Mouse (Mus musculus) megakaryocyte, adult 5-6 weeks (primary cell): ENCODE data around the gene Tbc1d8. TPM values are rescaled to one million over a fixed set of nuclear protein-coding genes. Genes with fewer than 3 reads are reported as not detected.
A peak's percentile ranks its signal among the peaks of the same experiment; 100 is the strongest.

Experiments used
- ATAC-seq: 2 replicates; pipeline ENCODE4 v1.8.0; 2016; ENCODE audit warnings: mild to moderate bottlenecking, inconsistent platforms; ENCODE audit not compliant: poor library complexity, severe bottlenecking
- total RNA-seq, 2 experiments: library from RNA; stranded (forward) in 1 of 2; stranded (reverse) in 1 of 2; fragments of 153-499, 151-499 nt in 1 of 2; fragments of 221-1000, 200-1000 nt in 1 of 2; gene quantifications; 2 replicates each; pipeline versions ENCODE4 v1.2.3 to v1.2.4; 2015 to 2017

Gene Tbc1d8
- total RNA-seq, 2 experiments from 2014 or later = 35.5 to 61.8 TPM

DNA sequence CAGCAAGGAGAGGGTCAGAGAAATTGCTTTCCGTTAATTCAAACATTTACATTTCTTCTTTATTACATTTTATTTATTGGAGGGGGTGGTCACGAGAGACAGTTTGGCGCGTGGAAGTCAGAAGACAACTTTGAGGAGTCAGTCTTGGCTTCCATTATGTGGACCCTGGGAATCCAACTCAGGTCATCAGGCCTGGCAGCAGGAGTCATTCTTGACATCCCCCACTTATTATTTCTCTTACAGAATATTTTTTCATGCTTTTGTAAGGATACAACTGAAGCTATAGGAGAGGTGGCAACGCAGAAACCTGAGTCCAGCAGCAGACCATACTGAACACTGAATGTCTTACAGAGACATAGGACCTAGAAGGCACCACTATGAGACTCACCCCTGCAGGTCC, 699 bp upstream of the Tbc1d8 start:
- no peak for ATAC-seq

DNA sequence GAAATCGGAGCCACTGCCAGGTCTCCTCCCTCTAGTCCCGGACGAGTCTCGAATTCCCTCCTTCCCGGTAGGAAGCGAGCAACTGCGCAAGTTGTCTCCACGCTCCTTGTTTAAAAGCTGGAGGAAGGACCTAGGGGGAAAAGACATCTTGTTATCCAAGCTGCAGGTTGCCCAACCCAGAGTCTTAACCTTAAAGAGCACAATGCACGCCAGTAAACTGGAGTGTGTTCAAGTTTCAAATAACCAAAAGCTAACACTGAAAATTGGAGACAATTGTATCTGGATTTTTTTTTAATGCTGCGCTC, 293 bp upstream of the Tbc1d8 start:
- ATAC-seq = peak; percentile 7; the same call in 1 of the 2 replicates

DNA sequence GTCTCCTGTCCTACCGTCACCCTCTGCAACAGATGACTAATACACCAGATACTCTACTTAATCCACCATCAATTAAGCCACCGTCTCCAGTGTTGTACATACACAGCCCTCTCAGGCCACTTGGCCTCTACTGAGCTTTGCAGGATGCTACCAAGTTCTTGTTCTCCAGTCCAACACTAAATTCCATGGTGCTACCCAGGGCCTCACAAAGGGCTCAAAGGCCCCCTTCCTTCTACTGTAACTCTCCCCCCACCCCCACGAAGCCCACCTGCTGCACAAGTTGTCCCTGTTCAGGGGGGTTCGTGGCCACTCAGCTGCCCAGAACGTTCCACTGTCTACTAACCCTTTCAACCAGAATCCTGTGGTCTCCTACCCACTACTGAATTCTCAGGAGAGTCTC, 1.5 kb downstream of the Tbc1d8 start:
- no peak for ATAC-seq

DNA sequence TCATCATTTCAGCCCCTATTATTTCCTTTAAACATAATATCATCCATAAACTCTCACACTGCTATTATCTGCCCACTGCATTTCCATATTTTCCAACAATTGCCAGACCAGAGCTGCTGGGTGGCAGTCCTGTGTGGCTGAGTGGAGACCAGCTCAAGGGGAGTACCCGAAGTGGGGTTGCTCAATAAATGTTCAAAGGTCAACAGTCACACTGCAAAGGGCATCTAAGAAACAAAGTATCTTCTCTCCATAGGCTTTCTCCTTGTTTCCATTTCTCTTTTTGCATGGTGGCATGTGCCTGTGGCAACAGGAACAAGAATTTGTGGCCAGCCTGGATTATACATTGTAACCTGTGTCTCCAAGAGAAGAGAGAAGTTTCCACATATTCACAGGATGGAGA, 2.2 kb downstream of the Tbc1d8 start:
- ATAC-seq = no peak

GRCm38 (mm10) chr1:39474516-39474915, 4.0 kb downstream of the Tbc1d8 start:
- no peak for ATAC-seq

GRCm38 (mm10) chr1:39471298-39471902, 7.2 kb downstream of the Tbc1d8 start:
- ATAC-seq = no peak

DNA sequence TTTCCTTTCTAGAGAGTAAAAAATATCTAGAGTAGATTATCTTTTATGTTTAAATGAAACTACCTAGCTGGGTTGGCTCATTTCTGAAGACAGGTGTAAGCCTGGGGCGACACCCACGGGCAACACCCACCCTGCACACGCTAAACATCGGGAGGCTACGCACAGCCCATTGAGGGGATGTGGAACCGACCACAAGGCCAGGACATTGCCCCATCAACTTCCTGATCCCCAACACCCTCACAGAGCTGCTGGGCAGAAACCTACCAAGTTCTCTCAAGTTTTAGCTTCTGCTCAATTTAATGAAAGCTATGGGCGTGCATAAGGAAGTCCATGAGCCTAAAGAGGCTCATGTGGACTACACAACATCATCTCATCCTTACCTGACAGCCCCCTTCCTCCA, 9.6 kb downstream of the Tbc1d8 start:
- ATAC-seq = peak; percentile 98

- no peak for ATAC-seq
Observed at GRCm38 (mm10) chr1:39466526-39466925, 12.0 kb downstream of the Tbc1d8 start.

GRCm38 (mm10) chr1:39464760-39465159, 13.8 kb downstream of the Tbc1d8 start:
- no peak for ATAC-seq

DNA sequence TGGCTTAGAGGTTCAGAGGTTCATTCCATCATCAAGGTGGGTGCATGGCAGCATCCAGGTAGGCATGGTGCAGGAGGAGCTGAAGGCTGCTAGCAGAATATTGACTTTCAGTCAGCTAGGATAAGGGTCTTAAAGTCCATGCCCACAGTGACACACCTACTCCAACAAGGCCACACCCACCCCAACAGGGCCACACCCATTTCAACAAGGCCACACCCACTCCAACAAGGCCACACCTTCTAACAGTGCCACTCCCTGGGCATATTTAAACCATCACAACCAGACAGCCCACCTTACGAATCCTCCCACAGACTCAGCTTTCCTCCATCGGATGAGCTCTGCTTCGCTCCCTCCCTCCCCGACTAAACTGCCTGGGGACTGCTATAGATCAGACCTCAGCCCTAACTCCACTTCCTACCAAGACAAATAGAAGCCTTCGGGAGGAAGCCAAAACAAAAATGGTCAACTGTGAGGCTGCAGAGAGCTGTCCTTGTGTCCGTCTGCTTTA, 15.6 kb downstream of the Tbc1d8 start:
- ATAC-seq = no peak

- ATAC-seq = no peak
Observed at GRCm38 (mm10) chr1:39462036-39462435, 16.5 kb downstream of the Tbc1d8 start.

DNA sequence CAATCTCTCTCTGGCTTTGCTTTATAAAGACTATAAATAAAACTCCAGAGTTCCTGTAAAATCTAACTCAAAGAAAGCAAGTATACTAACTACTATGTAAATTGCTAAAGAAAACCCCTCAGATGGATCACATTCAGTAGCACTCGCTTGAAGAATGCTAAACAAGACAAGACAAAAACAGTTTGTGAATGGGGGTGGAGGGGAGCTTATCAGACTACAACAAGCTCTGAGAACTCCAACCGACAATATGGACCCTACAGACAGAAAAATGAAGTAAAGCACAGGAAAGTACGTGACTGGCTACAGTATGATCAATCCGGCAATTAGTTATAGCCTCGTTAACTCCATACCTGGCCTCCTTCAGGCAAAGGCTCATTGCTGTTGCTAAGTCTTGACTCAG, 18.1 kb downstream of the Tbc1d8 start:
- no peak for ATAC-seq

- ATAC-seq = no peak
Observed at GRCm38 (mm10) chr1:39457887-39458874, 20.4 kb downstream of the Tbc1d8 start.

DNA sequence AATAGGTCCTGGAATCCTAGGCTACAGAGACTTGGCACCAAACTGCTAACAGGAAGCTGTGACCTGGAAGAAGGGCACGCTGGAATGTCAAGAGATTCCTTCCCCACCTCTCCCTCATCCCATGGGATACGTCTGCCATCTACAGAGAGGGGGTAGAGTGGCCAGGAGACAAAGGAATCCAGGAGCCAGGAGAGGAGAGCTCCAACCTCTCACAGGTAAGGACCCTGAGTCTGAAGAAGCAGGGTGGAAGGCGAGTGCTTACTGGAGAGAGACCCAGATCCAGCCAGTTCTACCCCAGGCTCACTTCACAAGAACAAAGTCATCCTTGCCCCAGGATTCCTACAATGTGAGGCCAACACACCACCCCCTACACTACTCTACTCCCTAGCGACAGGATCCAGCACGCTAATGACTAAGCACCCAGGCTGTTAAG, 22.1 kb downstream of the Tbc1d8 start:
- no peak for ATAC-seq

GRCm38 (mm10) chr1:39455350-39456023, 23.1 kb downstream of the Tbc1d8 start:
- peak; percentile 67 for ATAC-seq

DNA sequence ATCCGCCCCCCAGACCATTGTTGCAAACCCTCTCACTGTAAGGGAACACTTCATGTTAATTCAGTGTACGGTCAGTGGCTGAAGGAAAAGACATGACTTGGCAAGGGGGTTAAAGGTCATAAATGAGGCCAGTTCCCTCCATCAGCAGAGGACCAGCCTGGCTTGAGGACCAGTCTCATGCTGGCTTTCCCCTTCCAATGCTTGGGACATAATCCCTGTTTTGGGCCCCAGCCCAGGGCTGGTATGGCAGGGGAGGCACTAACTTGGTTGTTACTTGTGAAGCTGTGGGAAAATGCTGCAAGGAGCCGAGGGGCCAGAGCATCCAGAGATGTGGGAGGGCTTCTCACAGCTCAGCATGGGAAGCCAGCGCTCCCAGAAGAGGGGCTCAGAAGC, 23.8 kb downstream of the Tbc1d8 start:
- no peak for ATAC-seq

DNA sequence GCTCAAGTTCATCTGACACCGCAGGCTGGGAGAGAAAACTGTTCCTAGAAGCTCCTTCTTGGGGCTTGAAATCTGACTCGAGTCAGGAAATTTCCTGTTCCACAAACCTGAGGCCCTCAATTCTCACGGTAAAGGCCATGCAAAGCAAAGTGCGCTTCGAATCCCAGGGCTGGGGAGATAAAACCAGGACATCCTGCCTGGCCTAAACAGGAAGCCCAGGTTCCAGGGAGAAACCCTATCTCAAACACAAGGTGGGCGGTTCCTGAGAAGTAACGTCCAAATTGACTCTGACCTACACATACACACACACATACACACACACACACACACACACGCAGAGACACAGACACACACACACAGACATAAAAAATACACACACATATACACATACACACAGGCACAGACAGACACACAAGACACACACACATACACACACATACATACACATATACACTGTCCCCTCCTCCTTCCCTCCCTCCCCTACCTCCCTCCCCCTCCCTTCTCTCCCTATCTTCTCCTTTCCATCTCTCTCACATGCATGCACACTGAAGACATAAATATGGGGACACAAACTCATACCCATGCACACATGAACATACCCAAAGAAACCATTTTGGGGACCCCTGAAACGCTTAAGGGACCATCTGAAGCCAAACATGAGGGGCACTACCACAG, 24.3 kb downstream of the Tbc1d8 start:
- no peak for ATAC-seq

- no peak for ATAC-seq
Observed at GRCm38 (mm10) chr1:39452203-39452602, 26.4 kb downstream of the Tbc1d8 start.

DNA sequence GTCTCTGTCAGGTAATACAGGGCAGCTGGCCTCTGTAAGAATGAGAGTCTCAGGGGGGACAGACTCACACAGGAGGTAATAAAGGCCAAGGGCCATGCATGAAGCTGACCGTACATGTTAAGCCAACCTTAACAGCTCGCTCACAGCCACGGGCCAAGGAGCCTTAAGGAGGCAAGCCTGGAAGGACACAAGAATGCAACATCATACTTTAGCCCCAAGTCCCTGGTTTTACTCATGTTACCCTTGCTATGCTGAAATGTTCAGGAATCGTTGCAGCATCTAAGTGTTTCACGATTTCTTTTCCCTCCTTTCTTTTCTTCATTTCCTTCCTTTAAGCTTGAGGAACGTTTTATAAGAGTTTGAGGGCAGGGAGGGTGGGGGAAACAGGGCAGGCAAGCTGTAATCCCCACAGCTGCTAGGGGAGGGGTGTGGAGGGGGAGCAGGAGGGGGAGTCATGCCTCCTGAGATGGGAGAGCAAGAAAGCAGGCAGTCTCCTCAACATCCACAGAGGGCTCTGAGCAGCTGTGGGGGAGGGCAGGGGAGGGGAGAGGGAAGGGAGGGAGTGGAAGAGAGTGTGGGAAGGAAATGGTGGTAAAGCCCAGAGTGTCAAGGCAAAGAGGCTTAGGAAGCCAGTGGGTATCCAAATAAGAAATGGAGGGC, 28.4 kb downstream of the Tbc1d8 start:
- peak; percentile 28; the same call in 1 of the 2 replicates for ATAC-seq

- ATAC-seq = peak; percentile 28; the same call in 1 of the 2 replicates
Observed at GRCm38 (mm10) chr1:39449251-39449790, 29.2 kb downstream of the Tbc1d8 start.
